Mouse (Mus musculus) ES-E14 (cell line): ENCODE results near the gene Cd200r3. TPM values are rescaled to one million over a fixed set of nuclear protein-coding genes. Genes with fewer than 3 reads are reported as not detected.

Experiments
- DNase-seq: peaks from one replicate; pipeline ENCODE4 v3.0.0-alpha.2; 2013; ENCODE audit warnings: low read depth, low spot score
- H3K27ac ChIP-seq: 2 replicates; pipeline ENCODE4 v1.5.1; 2012; ENCODE audit warnings: low read depth, mild to moderate bottlenecking, low read length, moderate library complexity, mixed read lengths; ENCODE audit not compliant: poor library complexity, insufficient read depth, severe bottlenecking
- H3K36me3 ChIP-seq: 2 replicates; pipeline ENCODE4 v1.6.1; 2012; ENCODE audit warnings: mild to moderate bottlenecking, low read length, moderate library complexity, mixed read lengths; ENCODE audit not compliant: control insufficient read depth, poor library complexity, insufficient read depth, severe bottlenecking
- H3K4me1 ChIP-seq, 2 experiments: fragments of 150-350 bp in 1 of 2; sonication (generic) in 1 of 2; 2 replicates each; pipeline ENCODE4 v1.6.1; 2012; ENCODE audit warnings: low read length in 2 of 2, mild to moderate bottlenecking in 1 of 2, mixed read lengths in 1 of 2; ENCODE audit not compliant: control insufficient read depth in 2 of 2, insufficient read depth in 2 of 2, poor library complexity in 1 of 2
- H3K4me3 ChIP-seq, 2 experiments: fragments of 150-350 bp in 1 of 2; sonication (generic) in 1 of 2; 2 replicates each; pipeline ENCODE4 v1.5.1; 2012; ENCODE audit warnings: low read length in 2 of 2, low read depth in 1 of 2, mild to moderate bottlenecking in 1 of 2, mixed read lengths in 1 of 2; ENCODE audit not compliant: insufficient read depth in 1 of 2, poor library complexity in 1 of 2, severe bottlenecking in 1 of 2
- H3K9ac ChIP-seq: 2 replicates; pipeline ENCODE4 v1.6.1; 2012; ENCODE audit warnings: low read depth, mild to moderate bottlenecking, low read length, mixed read lengths; ENCODE audit not compliant: poor library complexity, insufficient read depth, severe bottlenecking
- H3K9me3 ChIP-seq: fragments of 150-350 bp; sonication (generic); 2 replicates; pipeline ENCODE4 v1.6.1; 2012; ENCODE audit warnings: low read depth, mild to moderate bottlenecking, low read length; ENCODE audit not compliant: control insufficient read depth, insufficient read depth
- CHD2 ChIP-seq: IDR thresholded peaks from 2 replicates; pipeline ENCODE4 v1.6.1; 2014; ENCODE audit warnings: mild to moderate bottlenecking, low read depth, low read length, inconsistent platforms
- HCFC1 ChIP-seq: IDR thresholded peaks from 2 replicates; pipeline ENCODE4 v1.6.1; 2012; ENCODE audit warnings: low read length, inconsistent platforms, borderline replicate concordance; ENCODE audit not compliant: insufficient read depth
- MAFK ChIP-seq: IDR thresholded peaks from 2 replicates; pipeline ENCODE4 v1.6.1; 2014; ENCODE audit warnings: mild to moderate bottlenecking, low read depth, low read length, inconsistent platforms; ENCODE audit not compliant: insufficient read depth
- ZC3H11A ChIP-seq: IDR thresholded peaks from 2 replicates; pipeline ENCODE4 v1.6.1; 2012; ENCODE audit warnings: low read depth, mild to moderate bottlenecking, inconsistent platforms, low read length, borderline replicate concordance
- ZNF384 ChIP-seq: IDR thresholded peaks from 2 replicates; pipeline ENCODE4 v1.6.1; 2012; ENCODE audit warnings: low read depth, low read length, inconsistent platforms
- in situ Hi-C, 2 experiments: fragments of 600-800 bp; cut with MboI; formaldehyde crosslinking; loops; one replicate each; pipeline ENCODE4 v1.15.1; 2025; ENCODE audit warnings: low sequenced_read_pairs in 2 of 2, inconsistent platforms in 1 of 2; ENCODE audit not compliant: unreplicated experiment in 2 of 2
- total RNA-seq: library from RNA; depleted of rRNA; stranded (reverse); fragments of 300-350 nt; gene quantifications from 2 replicates; pipeline ENCODE4 v1.2.3, GENCODE M21; 2012

Cd200r3 gene
- total RNA-seq, 1 experiment = not detected

GRCm38 (mm10) chr16:44986029-44986428 is 42.6 kb downstream of the Cd200r3 start:
- Histone ChIP-seq H3K9ac (no peak overlapping the region), H3K36me3 (no peaks in the 10 kb centered on the region), H3K4me3 (no peak overlapping the region), H3K4me1 (no peaks in the 10 kb centered on the region), H3K27ac (no peak overlapping the region), H3K9me3 (no peaks in the 10 kb centered on the region)
- TF ChIP-seq ZC3H11A (no peak), ZNF384 (no peak), MAFK (no peak), CHD2 (no peak), HCFC1 (no peak)
- in situ Hi-C loops = no loop called here
- no peak for DNase-seq

GRCm38 (mm10) chr16:44988667-44989357 is 45.3 kb downstream of the Cd200r3 start:
- in situ Hi-C loops = no loop called here
- Histone ChIP-seq H3K4me3 (no peak overlapping the region), H3K36me3 (no peaks in the 10 kb centered on the region), H3K9ac (no peak overlapping the region), H3K27ac (no peak overlapping the region), H3K4me1 (no peaks in the 10 kb centered on the region), H3K9me3 (no peaks in the 10 kb centered on the region)
- no peak for TF ChIP-seq CHD2
- no peak for TF ChIP-seq ZC3H11A
- no peak for TF ChIP-seq ZNF384
- TF ChIP-seq HCFC1 = no peak
- no peak for TF ChIP-seq MAFK
- DNase-seq = no peak

DNA sequence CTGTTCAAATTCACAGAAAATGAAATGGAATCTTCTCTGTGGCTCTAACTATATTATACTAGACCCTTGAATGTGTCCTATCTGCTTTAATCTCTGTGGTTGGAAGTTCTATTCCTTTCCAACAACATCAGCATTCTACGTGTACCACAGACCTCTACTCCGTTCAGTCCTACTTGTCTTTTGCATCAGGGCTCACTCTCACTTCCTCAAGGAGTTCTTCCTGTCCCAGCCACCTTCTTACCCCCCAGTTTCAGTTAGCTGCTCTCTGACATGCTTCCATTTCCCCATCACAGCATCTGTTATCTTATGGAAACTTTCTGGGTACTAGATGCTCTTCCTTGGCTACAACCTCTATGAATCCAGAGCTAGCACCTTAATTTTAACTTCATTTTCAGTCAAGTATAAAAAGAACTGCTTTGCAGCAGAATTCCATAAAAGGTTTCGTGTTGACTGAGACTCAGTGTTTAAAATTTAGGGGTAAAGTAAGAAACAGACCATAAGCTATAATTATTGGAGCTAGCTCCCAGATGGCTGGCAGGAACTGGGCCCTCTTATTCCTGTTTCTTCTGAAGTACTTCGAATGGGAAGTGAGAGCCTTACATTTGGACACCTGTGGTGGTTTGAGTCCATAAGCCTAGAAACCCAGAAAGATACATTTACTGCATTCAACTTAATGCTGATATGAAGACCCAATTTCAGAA is 50.0 kb downstream of the Cd200r3 start:
- no peaks in the 10 kb centered on the region for H3K9me3 ChIP-seq

GRCm38 (mm10) chr16:44994206-44994953 is 50.9 kb downstream of the Cd200r3 start:
- no peaks in the 10 kb centered on the region for H3K4me1 ChIP-seq
- no peaks in the 10 kb centered on the region for H3K9me3 ChIP-seq
- no peak overlapping the region for H3K27ac ChIP-seq
- DNase-seq = no peak
- H3K4me3 ChIP-seq = no peak overlapping the region
- H3K9ac ChIP-seq = no peak overlapping the region
- H3K36me3 ChIP-seq = no peaks in the 10 kb centered on the region
- in situ Hi-C loops = no loop called here
- TF ChIP-seq MAFK (no peak), CHD2 (no peak), HCFC1 (no peak), ZNF384 (no peak), ZC3H11A (no peak)

More for the DNA sequence above, 50.0 kb downstream of the Cd200r3 start:
- in situ Hi-C loops = no loop called here
- Histone ChIP-seq H3K9ac (no peak overlapping the region), H3K36me3 (no peaks in the 10 kb centered on the region), H3K4me1 (no peaks in the 10 kb centered on the region), H3K27ac (no peak overlapping the region), H3K4me3 (no peak overlapping the region)
- DNase-seq = no peak
- no peak for TF ChIP-seq ZNF384
- TF ChIP-seq MAFK = no peak
- TF ChIP-seq ZC3H11A = no peak
- TF ChIP-seq HCFC1 = no peak
